Mouse (Mus musculus) brain, embryonic 14.5 days (tissue): ENCODE results near the gene Sh3pxd2a.

ENCODE experiments used
- CTCF ChIP-seq: fragments of 200-500 bp; IDR thresholded peaks from 2 replicates; pipeline ENCODE4 v1.5.1; 2012; ENCODE audit warnings: inconsistent platforms, mild to moderate bottlenecking, moderate library complexity, borderline replicate concordance; ENCODE audit not compliant: insufficient read depth, insufficient read length; ENCODE audit errors: extremely low read depth
- POLR2A ChIP-seq: fragments of 200-500 bp; IDR thresholded peaks from 2 replicates; pipeline ENCODE4 v1.6.1; 2012; ENCODE audit warnings: mild to moderate bottlenecking, inconsistent platforms, borderline replicate concordance; ENCODE audit not compliant: poor library complexity, insufficient read depth, insufficient read length, severe bottlenecking; ENCODE audit errors: extremely low read depth

DNA sequence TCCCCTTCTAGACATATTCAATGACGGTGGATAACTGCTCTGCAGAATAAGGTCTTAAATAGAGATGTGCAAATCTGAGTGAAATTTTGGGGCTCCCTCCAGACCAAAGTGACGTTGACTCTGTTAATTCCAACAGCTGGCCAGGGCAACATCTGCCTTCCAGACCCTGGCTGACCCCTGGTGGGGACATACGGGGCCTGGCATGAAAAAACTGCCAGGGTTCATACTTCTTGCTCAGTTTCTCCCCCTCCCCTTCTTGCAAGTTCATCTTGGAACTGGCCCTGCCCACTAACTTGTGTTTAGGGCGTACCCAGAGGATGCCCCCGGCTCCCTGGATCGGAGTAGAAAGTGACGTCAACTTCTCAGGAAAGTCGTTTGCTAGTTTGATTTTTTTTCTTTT is 2.6 kb upstream of the Sh3pxd2a start:
- TF ChIP-seq CTCF (no peak), POLR2A (no peak)
